Mouse (Mus musculus) thymus, adult 2 months (tissue): ENCODE measurements around the gene Pnma1. TPM values are rescaled to one million over a fixed set of nuclear protein-coding genes. Genes with fewer than 3 reads are reported as not detected.
A peak's percentile ranks its signal among the peaks of the same experiment; 100 is the strongest.

Source experiments
- DNase-seq: peaks from one replicate; pipeline ENCODE4 v3.0.0; 2021
- H3K27ac ChIP-seq: fragments of 200-500 bp; 2 replicates; pipeline ENCODE4 v1.5.1; 2012; ENCODE audit warnings: low read length, control low read depth; ENCODE audit not compliant: control insufficient read depth, insufficient read depth
- H3K27me3 ChIP-seq: fragments of 200-500 bp; 2 replicates; pipeline ENCODE4 v1.6.1; 2012; ENCODE audit warnings: mild to moderate bottlenecking, low read length, moderate library complexity, mixed read lengths; ENCODE audit not compliant: control insufficient read depth, insufficient read depth
- H3K36me3 ChIP-seq: fragments of 200-500 bp; 2 replicates; pipeline ENCODE4 v1.6.1; 2012; ENCODE audit warnings: mild to moderate bottlenecking, low read length, moderate library complexity; ENCODE audit not compliant: control insufficient read depth, insufficient read depth
- H3K4me1 ChIP-seq: fragments of 200-500 bp; replicated peaks from 2 replicates; pipeline ENCODE4 v1.6.1; 2012; ENCODE audit warnings: low read length; ENCODE audit not compliant: control insufficient read depth, insufficient read depth
- H3K4me3 ChIP-seq: fragments of 200-500 bp; 2 replicates; pipeline ENCODE4 v1.5.1; 2012; ENCODE audit warnings: mild to moderate bottlenecking, low read length, control low read depth, moderate library complexity; ENCODE audit not compliant: control insufficient read depth, insufficient read depth
- CTCF ChIP-seq: fragments of 200-500 bp; IDR thresholded peaks from 2 replicates; pipeline ENCODE4 v1.5.1; 2012; ENCODE audit warnings: mild to moderate bottlenecking, control low read depth, low read length, moderate library complexity, borderline replicate concordance; ENCODE audit not compliant: control insufficient read depth, poor library complexity, insufficient read depth; ENCODE audit errors: extremely low read depth
- POLR2A ChIP-seq: fragments of 200-500 bp; IDR thresholded peaks from 2 replicates; pipeline ENCODE4 v1.6.1; 2012; ENCODE audit warnings: mild to moderate bottlenecking, low read length, control low read depth, moderate library complexity; ENCODE audit not compliant: control insufficient read depth, poor library complexity, insufficient read depth; ENCODE audit errors: extremely low read depth
- WGBS: fragments of 180-500 bp; shearing (Covaris S2); methylation state at CpG from one replicate; pipeline ENCODE4 v1.1.7; 2018; 5-methylcytosine and 5-hydroxymethylcytosine counted together
- polyA plus RNA-seq: library from polyadenylated mRNA; depleted of rRNA; stranded (reverse); fragments of >200 nt; gene quantifications from 2 replicates; pipeline ENCODE4 v1.2.3, GENCODE M21; 2012

Pnma1 gene
- polyA plus RNA-seq, 1 experiment: 0.28 TPM

GRCm38 (mm10) chr12:84178052-84178451 lies 29.8 kb upstream of the Pnma1 start:
- Histone ChIP-seq H3K36me3 (peaks cover 3% of the 10 kb centered on the region; the same call in 1 of the 2 replicates), H3K4me3 (no peak overlapping the region), H3K27me3 (no peaks in the 10 kb centered on the region), H3K27ac (no peak overlapping the region), H3K4me1 (peaks cover 72% of the 10 kb centered on the region)
- no peak for DNase-seq
- TF ChIP-seq CTCF: no peak
- TF ChIP-seq POLR2A: no peak
- WGBS: 56% methylated on average over 1 of the region's 1 CpGs

GRCm38 (mm10) chr12:84176886-84177765 lies 28.8 kb upstream of the Pnma1 start:
- peaks cover 75% of the 10 kb centered on the region for H3K4me1 ChIP-seq
- H3K36me3 ChIP-seq: peaks cover 11% of the 10 kb centered on the region; the same call in 1 of the 2 replicates
- WGBS: 15% methylated on average over 6 of the region's 6 CpGs
- no peak overlapping the region for H3K4me3 ChIP-seq
- peak overlapping the region; percentile 82 for H3K27ac ChIP-seq
- TF ChIP-seq CTCF (no peak), POLR2A (no peak)
- DNase-seq: peak; percentile 58
- H3K27me3 ChIP-seq: no peaks in the 10 kb centered on the region

- WGBS: 8% methylated on average over 13 of the region's 13 CpGs
- peak; percentile 48 for DNase-seq
- Histone ChIP-seq H3K4me3 (peak overlapping the region; percentile 47), H3K4me1 (peaks cover 69% of the 10 kb centered on the region), H3K36me3 (peaks cover 20% of the 10 kb centered on the region), H3K27ac (peak overlapping the region; percentile 68), H3K27me3 (no peaks in the 10 kb centered on the region)
- 0 out of 2 replicates have a peak, but pooled peaks have one; percentile 20 for TF ChIP-seq CTCF
- TF ChIP-seq POLR2A: no peak
Observed at GRCm38 (mm10) chr12:84176126-84176769, 28.0 kb upstream of the Pnma1 start.

- H3K4me1 ChIP-seq: peaks cover 67% of the 10 kb centered on the region
- DNase-seq: peak; percentile 79
- TF ChIP-seq CTCF (no peak), POLR2A (0 out of 2 replicates have a peak, but pooled peaks have one; percentile 36)
Observed at GRCm38 (mm10) chr12:84175659-84176061, 27.4 kb upstream of the Pnma1 start.

GRCm38 (mm10) chr12:84174871-84175270 lies 26.6 kb upstream of the Pnma1 start:
- WGBS: 70% methylated on average over 6 of the region's 6 CpGs
- Histone ChIP-seq H3K27me3 (no peaks in the 10 kb centered on the region), H3K27ac (peak overlapping the region; percentile 18), H3K4me3 (no peak overlapping the region), H3K4me1 (peaks cover 62% of the 10 kb centered on the region), H3K36me3 (peaks cover 23% of the 10 kb centered on the region)
- TF ChIP-seq CTCF (no peak), POLR2A (no peak)
- DNase-seq: no peak

More at GRCm38 (mm10) chr12:84175659-84176061, 27.4 kb upstream of the Pnma1 start:
- Histone ChIP-seq H3K27ac (peak overlapping the region; percentile 68), H3K27me3 (no peaks in the 10 kb centered on the region), H3K36me3 (peaks cover 23% of the 10 kb centered on the region), H3K4me3 (peak overlapping the region; percentile 47)
- WGBS: under 1% methylated on average over 20 of the region's 20 CpGs

- H3K4me3 ChIP-seq: no peak overlapping the region
- H3K27ac ChIP-seq: no peak overlapping the region; the same call in 1 of the 2 replicates
- no peaks in the 10 kb centered on the region for H3K27me3 ChIP-seq
- H3K4me1 ChIP-seq: peaks cover 61% of the 10 kb centered on the region
- peaks cover 23% of the 10 kb centered on the region for H3K36me3 ChIP-seq
- no peak for DNase-seq
- WGBS: 72% methylated on average over 9 of the region's 9 CpGs
- TF ChIP-seq CTCF (no peak), POLR2A (no peak)
Observed at GRCm38 (mm10) chr12:84174190-84174811, 26.0 kb upstream of the Pnma1 start.
